Mouse (Mus musculus) frontal cortex, postnatal 25 days (tissue): Measurements from ENCODE around the gene Eps8.

Experiments
- DNase-seq, 2 experiments: peaks; one replicate each; pipeline ENCODE4 v3.0.0; 2022; ENCODE audit warnings: low spot score in 2 of 2

Eps8 gene

GRCm38 (mm10) chr6:137661583-137662365 is 7.1 kb upstream of the Eps8 start:
- peak; percentile 18 to 25 for DNase-seq

- DNase-seq = no peak
These were observed 3.9 kb upstream of the Eps8 start for GRCm38 (mm10) chr6:137658426-137659088.

GRCm38 (mm10) chr6:137657203-137657602 is 2.5 kb upstream of the Eps8 start:
- DNase-seq = no peak

GRCm38 (mm10) chr6:137649528-137649927 is 5.1 kb downstream of the Eps8 start:
- no peak for DNase-seq

- DNase-seq = peak; percentile 68 to 75
These were observed 5.6 kb downstream of the Eps8 start for GRCm38 (mm10) chr6:137649068-137649480.

- no peak for DNase-seq
These were observed 6.3 kb downstream of the Eps8 start for GRCm38 (mm10) chr6:137648110-137649067.

- no peak for DNase-seq
These were observed 7.0 kb downstream of the Eps8 start for GRCm38 (mm10) chr6:137647646-137648045.

- no peak for DNase-seq
These were observed 8.0 kb downstream of the Eps8 start for GRCm38 (mm10) chr6:137646726-137647125.

GRCm38 (mm10) chr6:137644893-137645292 is 9.8 kb downstream of the Eps8 start:
- no peak for DNase-seq

GRCm38 (mm10) chr6:137643814-137644213 is 10.9 kb downstream of the Eps8 start:
- no peak for DNase-seq

GRCm38 (mm10) chr6:137641642-137642041 is 13.0 kb downstream of the Eps8 start:
- no peak for DNase-seq

- DNase-seq = no peak
These were observed 15.7 kb downstream of the Eps8 start for GRCm38 (mm10) chr6:137638834-137639567.

- DNase-seq = no peak
These were observed 17.2 kb downstream of the Eps8 start for GRCm38 (mm10) chr6:137637443-137637842.

GRCm38 (mm10) chr6:137636131-137636530 is 18.5 kb downstream of the Eps8 start:
- DNase-seq = no peak

GRCm38 (mm10) chr6:137633626-137634025 is 21.1 kb downstream of the Eps8 start:
- no peak for DNase-seq

GRCm38 (mm10) chr6:137633121-137633520 is 21.6 kb downstream of the Eps8 start:
- no peak for DNase-seq

GRCm38 (mm10) chr6:137630387-137630786 is 24.3 kb downstream of the Eps8 start:
- DNase-seq = no peak

- no peak for DNase-seq
These were observed 25.0 kb downstream of the Eps8 start for GRCm38 (mm10) chr6:137629603-137630231.

- DNase-seq = no peak
These were observed 26.0 kb downstream of the Eps8 start for GRCm38 (mm10) chr6:137628715-137629114.

GRCm38 (mm10) chr6:137621021-137621420 is 33.7 kb downstream of the Eps8 start:
- no peak for DNase-seq

GRCm38 (mm10) chr6:137613903-137614302 is 40.8 kb downstream of the Eps8 start:
- DNase-seq = no peak
